Mouse (Mus musculus) neural tube, embryonic 12.5 days (tissue): ENCODE data around the gene Acat3. TPM values are rescaled to one million over a fixed set of nuclear protein-coding genes. Genes with fewer than 3 reads are reported as not detected.

Experiments
- ATAC-seq: fragments of 200-750 bp; cut with Nextera tagmentation; 2 replicates; pipeline ENCODE4 v1.8.0; 2017; ENCODE audit warnings: low read depth, mild to moderate bottlenecking, moderate TSS enrichment, moderate library complexity; ENCODE audit not compliant: low FRiP score
- H3K27ac ChIP-seq: fragments of 300-500 bp; sonication (generic); 2 replicates; pipeline ENCODE4 v1.5.1; 2016
- H3K27me3 ChIP-seq: fragments of 300-500 bp; sonication (generic); replicated peaks from 2 replicates; pipeline ENCODE4 v1.6.1; 2016; ENCODE audit warnings: mild to moderate bottlenecking
- H3K36me3 ChIP-seq: fragments of 300-500 bp; sonication (generic); 2 replicates; pipeline ENCODE4 v1.6.1; 2016; ENCODE audit warnings: mild to moderate bottlenecking
- H3K4me1 ChIP-seq: fragments of 300-500 bp; sonication (generic); 2 replicates; pipeline ENCODE4 v1.6.1; 2016
- H3K4me2 ChIP-seq: fragments of 300-500 bp; sonication (generic); replicated peaks from 2 replicates; pipeline ENCODE4 v1.6.1; 2016; ENCODE audit warnings: mild to moderate bottlenecking
- H3K4me3 ChIP-seq: fragments of 300-500 bp; sonication (generic); 2 replicates; pipeline ENCODE4 v1.5.1; 2016
- H3K9ac ChIP-seq: fragments of 300-500 bp; sonication (generic); 2 replicates; pipeline ENCODE4 v1.6.1; 2016; ENCODE audit warnings: mild to moderate bottlenecking
- H3K9me3 ChIP-seq: fragments of 300-500 bp; sonication (generic); 2 replicates; pipeline ENCODE4 v1.6.1; 2016; ENCODE audit warnings: mild to moderate bottlenecking
- WGBS: fragments of 180-500 bp; shearing (Covaris S2); methylation state at CpG from one replicate; pipeline ENCODE4 v1.1.7; 2016; 5-methylcytosine and 5-hydroxymethylcytosine counted together
- polyA plus RNA-seq: library from polyadenylated mRNA; unstranded; fragments of >200 nt; fragmentation: Nextera tagmentation; extraction: Ambion mirVana; gene quantifications from 2 replicates; pipeline ENCODE4 v1.2.1, GENCODE M21; 2016

Gene Acat3
- polyA plus RNA-seq, 1 experiment from 2014 or later: 1.2 TPM

- no peaks in the 10 kb centered on the region for H3K9me3 ChIP-seq
- no peak for ATAC-seq
- H3K9ac ChIP-seq: no peak overlapping the region
- no peak overlapping the region for H3K4me3 ChIP-seq
- H3K27ac ChIP-seq: no peak overlapping the region
- H3K4me2 ChIP-seq: no peak overlapping the region
- H3K36me3 ChIP-seq: peaks cover 18% of the 10 kb centered on the region
- 87% methylated on average over 15 of the region's 15 CpGs for WGBS
- H3K27me3 ChIP-seq: no peaks in the 10 kb centered on the region
- H3K4me1 ChIP-seq: no peaks in the 10 kb centered on the region
Measured at GRCm38 (mm10) chr17:12887021-12887775, 53.2 kb downstream of the Acat3 start.

GRCm38 (mm10) chr17:12886620-12887019, 53.8 kb downstream of the Acat3 start:
- H3K4me2 ChIP-seq: no peak overlapping the region
- H3K9me3 ChIP-seq: no peaks in the 10 kb centered on the region
- H3K36me3 ChIP-seq: peaks cover 14% of the 10 kb centered on the region
- H3K4me1 ChIP-seq: no peaks in the 10 kb centered on the region
- no peak overlapping the region for H3K27ac ChIP-seq
- WGBS: 32% methylated on average over 6 of the region's 6 CpGs
- no peak overlapping the region for H3K4me3 ChIP-seq
- H3K9ac ChIP-seq: no peak overlapping the region
- H3K27me3 ChIP-seq: no peaks in the 10 kb centered on the region
- no peak for ATAC-seq

- ATAC-seq: no peak
- 89% methylated on average over 1 of the region's 1 CpGs for WGBS
Measured at GRCm38 (mm10) chr17:12881216-12881615, 59.2 kb downstream of the Acat3 start.

GRCm38 (mm10) chr17:12880178-12880577, 60.2 kb downstream of the Acat3 start:
- Histone ChIP-seq H3K4me1 (no peaks in the 10 kb centered on the region), H3K9ac (no peak overlapping the region), H3K27me3 (no peaks in the 10 kb centered on the region), H3K36me3 (no peaks in the 10 kb centered on the region), H3K4me2 (peak overlapping the region; percentile 34; the same call in 1 of the 2 replicates), H3K9me3 (no peaks in the 10 kb centered on the region), H3K27ac (no peak overlapping the region), H3K4me3 (no peak overlapping the region)
- 3% methylated on average over 14 of the region's 14 CpGs for WGBS
- ATAC-seq: no peak

More at GRCm38 (mm10) chr17:12881216-12881615, 59.2 kb downstream of the Acat3 start:
- Histone ChIP-seq H3K4me3 (no peak overlapping the region), H3K27ac (no peak overlapping the region), H3K9me3 (no peaks in the 10 kb centered on the region), H3K27me3 (no peaks in the 10 kb centered on the region), H3K4me1 (no peaks in the 10 kb centered on the region), H3K36me3 (no peaks in the 10 kb centered on the region), H3K4me2 (no peak overlapping the region), H3K9ac (no peak overlapping the region)

- 77% methylated on average over 5 of the region's 5 CpGs for WGBS
- H3K4me3 ChIP-seq: no peak within 1 kb of the TSS
Measured at GRCm38 (mm10) chr17:12875734-12876133, 64.7 kb downstream of the Acat3 start, which contains the start of gene Mrgprh. TSS of gene Mrgprh (plus strand) at chr17:12876034.

More at GRCm38 (mm10) chr17:12875734-12876133, 64.7 kb downstream of the Acat3 start, which contains the start of gene Mrgprh:
- Histone ChIP-seq H3K27ac (no peak within 1 kb of the TSS), H3K36me3 (no peaks in the 10 kb centered on the region), H3K4me1 (no peaks in the 10 kb centered on the region; the same call in 1 of the 2 replicates), H3K9ac (no peak within 1 kb of the TSS), H3K27me3 (no peaks in the 10 kb centered on the region), H3K9me3 (no peaks in the 10 kb centered on the region), H3K4me2 (no peak within 1 kb of the TSS)
- ATAC-seq: no peak

Other genes starting within 250 kb of the Acat3 start
- gene Igf2r, start 170.9 kb downstream of the Acat3 start, polyA plus RNA-seq: 21.6 and 21.7 TPM in 2 replicates
- gene Mas1, start 72.5 kb downstream of the Acat3 start, polyA plus RNA-seq: 0.32 and 0.34 TPM in 2 replicates
- not detected in 2 replicates for gene Mrgprh, start 64.6 kb downstream of the Acat3 start, polyA plus RNA-seq
- gene Pnldc1, start 30.4 kb downstream of the Acat3 start, polyA plus RNA-seq: 1.1 and 2.6 TPM in 2 replicates
- gene Tcp1, start 24.9 kb downstream of the Acat3 start, polyA plus RNA-seq: 477 and 481 TPM in 2 replicates
- gene Mrpl18, start 24.3 kb downstream of the Acat3 start, polyA plus RNA-seq: 140 and 146 TPM in 2 replicates
- gene Acat2, start 20.1 kb upstream of the Acat3 start, polyA plus RNA-seq: 376 and 382 TPM in 2 replicates
- gene Wtap, start 53.6 kb upstream of the Acat3 start, polyA plus RNA-seq: 96.5 and 117 TPM in 2 replicates
- 125 and 129 TPM in 2 replicates for gene Sod2, start 66.2 kb upstream of the Acat3 start, polyA plus RNA-seq
- not detected in 2 replicates for gene Gpr31b, start 111.7 kb upstream of the Acat3 start, polyA plus RNA-seq
- gene Tcp10b, start 120.5 kb upstream of the Acat3 start, polyA plus RNA-seq: not detected in 2 replicates
- not detected in 2 replicates for gene Unc93a, start 191.2 kb upstream of the Acat3 start, polyA plus RNA-seq